Mouse (Mus musculus) induced T-regulatory cell, adult 2 months (primary cell): ENCODE results near the gene Nfx1.
"Not testable (repeated sequence)": the region's sequence is repeated elsewhere in the genome, so short reads cannot be mapped to it uniquely, and the experiment has no call there.

Experiments
- DNase-seq: peaks from one replicate; pipeline ENCODE4 v3.0.0-alpha.2; 2012; ENCODE audit warnings: low read depth

The Nfx1 gene

GRCm38 (mm10) chr4:40970842-40971701 lies at the start of gene Nfx1:
Gene Nfx1 (plus strand): TSS chr4:40970906.
- peak; percentile 98 for DNase-seq

GRCm38 (mm10) chr4:40921288-40921687 lies 49.4 kb upstream of the Nfx1 start:
- no peak for DNase-seq

- DNase-seq: no peak
These were observed 47.5 kb upstream of the Nfx1 start for GRCm38 (mm10) chr4:40923087-40923651.

GRCm38 (mm10) chr4:40925568-40925967 lies 45.1 kb upstream of the Nfx1 start:
- DNase-seq: no peak

GRCm38 (mm10) chr4:40929046-40929445 lies 41.7 kb upstream of the Nfx1 start:
- no peak for DNase-seq

- no peak for DNase-seq
These were observed 37.0 kb upstream of the Nfx1 start for GRCm38 (mm10) chr4:40933694-40934093.

GRCm38 (mm10) chr4:40934369-40934768 lies 36.3 kb upstream of the Nfx1 start:
- DNase-seq: not testable (repeated sequence)

GRCm38 (mm10) chr4:40936175-40936839 lies 34.4 kb upstream of the Nfx1 start:
- DNase-seq: no peak

- no peak for DNase-seq
These were observed 31.9 kb upstream of the Nfx1 start for GRCm38 (mm10) chr4:40938793-40939192.

GRCm38 (mm10) chr4:40943651-40944050 lies 27.1 kb upstream of the Nfx1 start:
- DNase-seq: no peak

GRCm38 (mm10) chr4:40946516-40947121 lies 24.1 kb upstream of the Nfx1 start:
- DNase-seq: no peak

GRCm38 (mm10) chr4:40947565-40948159 lies 23.0 kb upstream of the Nfx1 start:
- no peak for DNase-seq

GRCm38 (mm10) chr4:40948160-40948708 lies 22.5 kb upstream of the Nfx1 start, which contains the start of the genes Bag1 and Chmp5:
Gene Bag1 (minus strand): TSS chr4:40948294.
Gene Chmp5 (plus strand): TSS chr4:40948407.
- peak; percentile 99 for DNase-seq

GRCm38 (mm10) chr4:40953521-40953920 lies 17.2 kb upstream of the Nfx1 start:
- DNase-seq: peak; percentile 63

GRCm38 (mm10) chr4:40955942-40956341 lies 14.8 kb upstream of the Nfx1 start:
- DNase-seq: no peak

- DNase-seq: no peak
These were observed 7.2 kb upstream of the Nfx1 start for GRCm38 (mm10) chr4:40963536-40963935.

GRCm38 (mm10) chr4:40969161-40969560 lies 1.5 kb upstream of the Nfx1 start:
- no peak for DNase-seq

- DNase-seq: peak; percentile 55
These were observed 720 bp upstream of the Nfx1 start for GRCm38 (mm10) chr4:40969781-40970591.

- no peak for DNase-seq
These were observed 189 bp upstream of the Nfx1 start for GRCm38 (mm10) chr4:40970592-40970841.

GRCm38 (mm10) chr4:40971744-40972143 lies 1.0 kb downstream of the Nfx1 start:
- DNase-seq: peak; percentile 80

GRCm38 (mm10) chr4:40974011-40974410 lies 3.3 kb downstream of the Nfx1 start:
- DNase-seq: peak; percentile 14
